Mouse (Mus musculus): ENCODE measurements around the gene Kcna2.
A peak's percentile ranks its signal among the peaks of the same experiment; 100 is the strongest.

Kcna2 gene

GRCm38 (mm10) chr3:107103041-107103440 lies 2.1 kb downstream of the Kcna2 start:
- DNase-seq = no peak

DNA sequence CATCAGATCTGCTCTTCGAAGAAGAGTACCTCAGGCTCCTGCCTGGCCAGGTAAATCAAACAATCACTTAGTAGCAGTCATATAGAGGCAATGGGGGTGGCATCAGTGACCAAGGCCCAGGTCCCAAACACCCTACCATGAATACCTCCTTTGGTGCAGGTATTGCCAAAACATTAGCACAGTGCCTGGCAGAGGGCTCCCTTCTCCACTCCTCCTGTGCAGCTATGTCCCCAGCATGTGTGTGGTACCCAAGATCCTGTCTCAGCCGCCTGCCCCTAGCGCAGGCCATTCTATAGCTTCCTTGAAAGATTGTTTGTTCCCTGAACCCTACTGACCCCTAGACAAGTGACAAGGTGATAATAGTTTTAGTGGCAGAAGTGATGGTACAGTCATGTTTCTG lies 2.5 kb downstream of the Kcna2 start:
- DNase-seq = no peak

DNA sequence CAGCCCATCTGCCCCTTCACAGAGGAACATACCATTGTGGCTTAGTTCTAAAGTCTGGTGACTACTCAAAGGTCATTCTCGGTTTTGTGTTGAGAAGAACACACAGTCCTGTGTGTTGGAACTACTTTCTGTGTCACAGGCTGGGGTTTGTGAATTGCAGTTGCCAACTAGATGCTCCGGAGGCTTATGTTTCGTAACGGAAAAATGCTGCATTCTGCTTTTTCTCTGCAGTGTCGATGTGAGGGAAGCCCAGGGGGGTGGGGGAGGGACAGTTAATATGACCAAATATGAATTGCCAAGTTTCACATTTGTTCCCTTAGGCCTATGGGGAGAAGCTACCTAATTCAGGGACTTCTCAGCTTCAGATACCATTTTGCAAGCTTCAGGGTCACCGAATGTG lies 5.0 kb downstream of the Kcna2 start:
- DNase-seq = no peak

DNA sequence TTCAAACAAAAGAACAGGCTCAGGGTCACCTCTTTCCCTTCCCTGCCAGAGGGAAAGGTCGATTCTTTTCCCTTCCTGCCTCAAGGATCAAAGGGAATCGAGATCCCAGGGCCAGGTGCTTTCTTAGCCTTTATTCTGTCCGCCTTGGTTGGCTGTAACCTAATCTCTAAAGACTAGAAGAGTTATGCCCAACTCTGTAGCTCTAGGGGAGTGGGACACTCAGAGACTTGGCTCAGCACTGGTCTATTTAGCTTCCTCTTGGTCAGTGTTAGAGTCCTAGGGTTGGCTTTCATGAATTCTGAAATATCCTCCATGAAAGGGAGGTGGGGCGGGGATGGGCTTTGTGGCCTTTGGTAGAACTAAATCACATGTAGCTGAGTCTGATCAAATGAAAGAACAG lies 11.6 kb downstream of the Kcna2 start:
- no peak for DNase-seq

- DNase-seq = no peak
Observed at GRCm38 (mm10) chr3:107112932-107113659, 12.2 kb downstream of the Kcna2 start.

DNA sequence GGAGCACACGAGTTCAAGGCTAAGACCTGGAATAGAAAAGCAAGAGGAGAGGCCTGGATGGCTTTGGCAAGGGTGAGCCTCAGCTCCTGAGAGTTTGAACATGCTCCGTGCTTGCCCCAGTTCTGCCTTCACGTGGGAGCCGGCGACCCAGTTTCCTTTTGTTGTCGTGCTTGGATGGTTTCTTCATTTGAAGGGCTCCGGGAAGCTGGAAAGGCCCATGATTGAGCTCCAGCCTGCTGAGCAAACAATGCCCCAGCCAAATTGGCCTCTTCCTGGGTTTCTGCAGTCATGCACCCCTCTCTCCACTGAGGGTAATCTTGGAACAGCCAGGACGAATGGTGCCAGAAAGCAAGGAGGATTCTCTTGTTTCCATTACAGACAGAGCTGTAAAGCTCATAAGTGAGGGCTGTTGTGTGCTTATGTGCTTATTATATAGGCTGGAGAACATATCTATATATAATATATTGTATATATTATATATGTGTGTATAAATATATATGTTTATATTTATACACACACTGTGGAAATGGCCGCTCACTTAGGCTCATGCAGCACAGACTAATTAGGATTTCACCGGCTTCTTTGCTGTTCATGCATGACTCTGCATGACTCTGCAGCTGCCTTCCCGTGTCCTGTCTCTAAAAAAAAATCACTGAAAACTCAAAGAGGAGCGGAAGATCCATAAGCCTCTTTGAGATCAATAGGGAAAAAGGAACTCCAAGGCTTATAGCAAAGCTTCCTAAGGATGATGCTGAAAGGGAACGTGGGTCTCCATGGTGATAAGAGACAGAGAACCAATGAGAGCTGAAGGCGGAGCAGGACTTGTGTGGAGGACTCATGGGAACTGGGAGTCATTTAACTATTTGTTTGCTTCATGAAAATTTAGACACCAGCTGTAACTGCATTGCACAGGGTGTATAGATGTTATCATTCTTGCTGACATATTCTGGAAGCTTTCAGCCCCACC lies 13.1 kb downstream of the Kcna2 start:
- DNase-seq = no peak

- no peak for DNase-seq
Observed at GRCm38 (mm10) chr3:107114941-107115340, 14.0 kb downstream of the Kcna2 start.

DNA sequence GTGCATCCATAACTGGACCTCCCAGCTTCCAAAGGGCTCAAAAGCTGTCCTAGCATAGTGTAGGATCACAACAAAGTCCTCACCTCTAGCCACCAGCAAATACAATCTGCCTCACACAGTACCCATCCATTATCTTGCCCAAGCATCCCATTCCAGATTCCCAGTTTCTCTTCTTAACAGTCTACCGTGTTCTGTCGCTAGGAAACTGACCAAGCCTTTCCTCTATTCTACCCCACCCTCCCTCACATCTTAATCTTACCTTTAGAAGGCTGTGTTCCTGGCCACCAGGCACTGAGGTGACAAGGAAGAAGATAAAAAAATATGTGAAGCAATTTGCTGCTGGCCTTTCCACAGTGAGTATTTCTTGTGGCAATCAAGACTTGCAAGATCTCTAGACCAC lies 14.8 kb downstream of the Kcna2 start:
- DNase-seq = no peak

- DNase-seq = no peak
Observed at GRCm38 (mm10) chr3:107119864-107120564, 19.1 kb downstream of the Kcna2 start.

DNA sequence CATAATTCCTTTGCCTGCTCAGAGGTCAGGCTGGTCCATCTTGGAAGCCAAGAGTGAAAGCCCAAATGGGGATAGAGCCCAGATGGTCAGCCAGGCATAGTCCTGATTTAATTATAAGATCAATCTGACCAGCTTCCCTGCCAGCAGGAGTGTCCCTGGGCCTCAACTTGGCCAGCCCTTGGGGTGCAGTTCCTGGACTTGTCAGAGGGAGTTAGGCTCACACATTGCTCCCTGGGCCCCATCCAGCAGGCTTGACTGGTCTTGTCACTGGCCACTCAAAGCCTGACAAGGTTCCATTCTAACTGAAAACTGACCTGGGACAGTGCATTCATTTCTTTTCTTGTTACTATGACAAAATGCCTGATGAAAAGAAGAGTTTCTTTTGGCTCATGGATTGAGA lies 21.4 kb downstream of the Kcna2 start:
- no peak for DNase-seq

DNA sequence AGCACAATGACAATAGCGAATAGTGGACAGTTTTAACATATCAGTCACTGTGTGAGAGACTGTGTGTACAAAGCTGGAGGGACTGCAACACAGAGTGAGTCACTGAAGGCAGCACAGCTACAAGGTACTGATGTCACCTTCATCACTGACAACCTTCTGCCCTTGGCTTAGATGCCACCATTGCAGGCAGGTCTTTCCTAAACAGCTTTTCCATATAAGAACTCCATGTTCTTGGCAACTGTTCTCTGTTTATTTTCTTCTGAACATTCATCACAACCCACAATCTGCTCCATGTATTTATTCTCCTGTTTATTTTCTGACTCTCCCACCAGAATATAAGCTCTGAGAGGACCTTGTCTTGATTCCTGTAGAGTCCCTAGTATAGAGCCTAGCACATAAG lies 26.7 kb downstream of the Kcna2 start:
- no peak for DNase-seq

- no peak for DNase-seq
Observed at GRCm38 (mm10) chr3:107128421-107128820, 27.5 kb downstream of the Kcna2 start.

DNA sequence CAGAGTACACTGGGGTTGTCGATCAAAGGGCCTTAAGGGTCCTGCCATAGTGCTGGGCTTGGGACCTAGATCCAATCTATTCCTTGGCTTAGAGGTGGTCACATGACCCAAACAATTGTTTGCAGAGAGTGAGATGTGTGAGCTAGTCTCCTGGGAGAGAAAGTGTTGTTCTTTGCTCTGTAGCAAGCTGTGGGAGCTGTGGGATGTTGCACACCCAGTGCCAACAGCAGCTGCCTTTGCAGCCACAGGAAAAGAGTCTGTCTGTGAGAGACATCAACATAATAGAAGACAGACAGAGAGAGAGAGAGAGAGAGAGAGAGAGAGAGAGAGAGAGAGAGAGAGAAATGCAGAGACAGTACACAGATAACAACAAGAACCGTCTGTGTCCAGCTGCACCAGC lies 28.3 kb downstream of the Kcna2 start:
- no peak for DNase-seq

DNA sequence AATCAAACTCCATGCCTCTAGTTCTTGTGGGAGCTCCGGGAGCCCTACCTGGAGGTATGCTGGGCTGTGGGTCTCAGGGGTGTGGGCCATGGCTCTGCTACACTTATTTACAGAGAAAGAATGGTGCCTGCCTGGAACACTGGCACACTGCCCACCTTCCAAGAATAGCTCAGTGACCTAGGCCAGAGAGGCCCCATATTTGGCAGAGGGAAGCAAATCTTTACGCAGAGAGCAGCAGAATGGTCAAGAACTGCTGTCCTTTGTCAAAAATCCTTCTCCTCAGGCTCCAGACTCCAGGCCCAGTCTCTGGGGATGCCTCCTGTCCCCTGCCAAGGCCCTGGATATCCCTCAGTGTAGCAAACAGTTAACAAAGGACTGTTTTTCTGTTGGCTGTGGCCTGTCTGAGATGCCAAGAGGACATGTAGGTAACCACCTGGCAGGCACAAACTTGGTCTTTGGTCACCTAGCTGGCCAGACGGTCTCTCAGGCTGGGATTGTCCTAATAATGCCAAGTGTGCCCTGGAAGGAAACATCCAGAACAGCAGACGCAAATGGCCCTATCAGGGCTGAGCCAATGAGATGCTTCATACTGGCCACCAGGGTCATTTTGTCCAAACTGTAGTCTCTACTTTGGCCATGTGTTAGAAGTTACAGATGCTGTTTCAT lies 29.8 kb downstream of the Kcna2 start:
- DNase-seq = no peak

- no peak for DNase-seq
Observed at GRCm38 (mm10) chr3:107131846-107132245, 30.9 kb downstream of the Kcna2 start.

- DNase-seq = no peak
Observed at GRCm38 (mm10) chr3:107132651-107133050, 31.7 kb downstream of the Kcna2 start.

- DNase-seq = no peak
Observed at GRCm38 (mm10) chr3:107134457-107134856, 33.5 kb downstream of the Kcna2 start.

GRCm38 (mm10) chr3:107147126-107147525 lies 46.2 kb downstream of the Kcna2 start:
- no peak for DNase-seq

DNA sequence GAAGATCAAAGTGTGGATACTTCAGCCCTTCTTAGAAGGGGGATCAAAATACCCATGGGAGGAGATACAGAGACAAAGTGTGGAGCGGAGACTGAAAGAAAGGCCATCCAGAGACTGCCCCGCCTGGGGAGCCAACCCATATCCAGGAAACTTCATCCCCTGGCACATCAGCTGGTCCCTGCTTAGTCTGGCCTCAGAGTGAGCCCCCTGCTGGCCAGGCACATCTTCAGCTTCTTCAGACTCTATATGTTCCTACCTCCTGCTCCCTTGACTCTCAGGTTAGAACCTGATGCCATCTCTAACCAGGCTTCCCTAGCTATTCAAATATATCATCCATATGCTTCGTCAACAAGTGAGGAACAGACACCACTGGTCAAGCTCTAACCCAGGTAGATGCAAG lies 48.1 kb downstream of the Kcna2 start:
- DNase-seq = peak; percentile 80

GRCm38 (mm10) chr3:107150469-107150868 lies 49.5 kb downstream of the Kcna2 start:
- no peak for DNase-seq

- no peak for DNase-seq
Observed at GRCm38 (mm10) chr3:107150872-107151540, 50.1 kb downstream of the Kcna2 start.
